Mouse (Mus musculus) adrenal gland, adult (tissue): ENCODE data around the gene Mapk8ip1.

Source experiments
- DNase-seq, 2 experiments: peaks; one replicate each; pipeline ENCODE4 v3.0.0; 2022 to 2023; ENCODE audit warnings: low spot score in 1 of 2; ENCODE audit not compliant: inconsistent age in 2 of 2

Gene Mapk8ip1

GRCm38 (mm10) chr2:92401091-92401561 is at the start of gene Mapk8ip1:
Gene Mapk8ip1, minus strand, starts transcription at chr2:92401263.
- no peak for DNase-seq

- DNase-seq: no peak
Measured at GRCm38 (mm10) chr2:92447121-92447740, 46.2 kb upstream of the Mapk8ip1 start.

- no peak for DNase-seq
Measured at GRCm38 (mm10) chr2:92446656-92447055, 45.6 kb upstream of the Mapk8ip1 start.

- DNase-seq: peak; percentile 68 to 78
Measured at GRCm38 (mm10) chr2:92445890-92446289, 44.8 kb upstream of the Mapk8ip1 start.

- DNase-seq: no peak
Measured at GRCm38 (mm10) chr2:92444376-92444775, 43.3 kb upstream of the Mapk8ip1 start.

GRCm38 (mm10) chr2:92443313-92443712 is 42.2 kb upstream of the Mapk8ip1 start:
- DNase-seq: peak in 1 of 2 experiments; percentile 66

- DNase-seq: no peak
Measured at GRCm38 (mm10) chr2:92442419-92443001, 41.4 kb upstream of the Mapk8ip1 start.

GRCm38 (mm10) chr2:92440432-92440831 is 39.4 kb upstream of the Mapk8ip1 start:
- DNase-seq: no peak

- no peak for DNase-seq
Measured at GRCm38 (mm10) chr2:92438567-92438966, 37.5 kb upstream of the Mapk8ip1 start.

GRCm38 (mm10) chr2:92437875-92438274 is 36.8 kb upstream of the Mapk8ip1 start:
- DNase-seq: peak; percentile 79 to 95

GRCm38 (mm10) chr2:92437366-92437765 is 36.3 kb upstream of the Mapk8ip1 start:
- peak in 1 of 2 experiments; percentile 77 for DNase-seq

- no peak for DNase-seq
Measured at GRCm38 (mm10) chr2:92435023-92435422, 34.0 kb upstream of the Mapk8ip1 start.

- DNase-seq: no peak
Measured at GRCm38 (mm10) chr2:92434375-92434745, 33.3 kb upstream of the Mapk8ip1 start.

- DNase-seq: peak; percentile 99 to 100
Measured at GRCm38 (mm10) chr2:92433578-92434374, 32.7 kb upstream of the Mapk8ip1 start, which contains the start of gene Cry2. Gene Cry2, minus strand, starts transcription at chr2:92434043.

GRCm38 (mm10) chr2:92432299-92433295 is 31.5 kb upstream of the Mapk8ip1 start:
- DNase-seq: peak; percentile 55 to 82

- peak in 1 of 2 experiments; percentile 64 for DNase-seq
Measured at GRCm38 (mm10) chr2:92431611-92432179, 30.6 kb upstream of the Mapk8ip1 start.

GRCm38 (mm10) chr2:92430723-92431541 is 29.9 kb upstream of the Mapk8ip1 start:
- DNase-seq: peak; percentile 53 to 76

- peak in 1 of 2 experiments; percentile 61 for DNase-seq
Measured at GRCm38 (mm10) chr2:92430089-92430488, 29.0 kb upstream of the Mapk8ip1 start.

GRCm38 (mm10) chr2:92427882-92428281 is 26.8 kb upstream of the Mapk8ip1 start:
- DNase-seq: peak; percentile 90 to 94
